Mouse (Mus musculus): ENCODE measurements around the gene Pdcd2l. TPM values are rescaled to one million over a fixed set of nuclear protein-coding genes. Genes with fewer than 3 reads are reported as not detected.

The Pdcd2l gene
- polyA plus RNA-seq, 1 experiment from 2014 or later = 45.6 TPM

DNA sequence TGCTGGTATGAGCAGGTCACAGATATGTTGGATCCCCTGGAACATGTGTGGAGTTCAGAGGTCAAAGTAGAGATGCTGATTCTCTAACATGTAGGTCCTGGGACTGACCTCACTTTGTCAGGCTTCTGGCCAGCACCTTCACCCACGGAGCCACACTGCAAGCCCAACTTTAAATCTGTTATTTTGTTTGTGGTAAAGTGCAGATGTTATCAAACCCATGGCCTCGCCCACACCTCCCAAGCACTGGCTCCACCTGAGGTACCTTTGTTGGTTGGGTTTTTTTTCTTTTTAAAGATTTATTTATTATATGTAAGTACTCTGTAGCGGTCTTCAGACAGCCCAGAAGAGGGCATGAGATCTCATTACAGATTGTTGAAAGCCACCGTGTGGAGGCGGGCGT lies 57.0 kb downstream of the Pdcd2l start:
- no peaks in the 10 kb centered on the region for H3K9me3 ChIP-seq (replicated peaks)
- H3K27ac ChIP-seq (ENCODE audit: poor library complexity, severe bottlenecking) = no peak overlapping the region
- no peak overlapping the region for H3K4me3 ChIP-seq
- WGBS = 82% methylated on average over 6 of the region's 6 CpGs
- H3K36me3 ChIP-seq = peaks cover 45% of the 10 kb centered on the region
- no peak overlapping the region for H3K4me2 ChIP-seq
- ATAC-seq (ENCODE audit: insufficient number of reproducible peaks, low FRiP score) = no peak
- H3K4me1 ChIP-seq (replicated peaks) = no peaks in the 10 kb centered on the region
- no peak overlapping the region for H3K9ac ChIP-seq
- no peaks in the 10 kb centered on the region for H3K27me3 ChIP-seq (replicated peaks)

Other genes starting within 250 kb of the Pdcd2l start
- not detected in 2 replicates for gene Scgb2b27, start 182.7 kb downstream of the Pdcd2l start, polyA plus RNA-seq (2016; fragmentation: Nextera tagmentation; extraction: Ambion mirVana)
- gene Scgb1b27, start 175.2 kb downstream of the Pdcd2l start, polyA plus RNA-seq (2016; fragmentation: Nextera tagmentation; extraction: Ambion mirVana) = not detected in 2 replicates
- not detected in 2 replicates for gene Scgb1b30, start 101.2 kb downstream of the Pdcd2l start, polyA plus RNA-seq (2016; fragmentation: Nextera tagmentation; extraction: Ambion mirVana)
- 4.5 and 5.9 TPM in 2 replicates for gene Wtip, start 63.4 kb downstream of the Pdcd2l start, polyA plus RNA-seq (2016; fragmentation: Nextera tagmentation; extraction: Ambion mirVana)
- gene Uba2, start 27.1 kb downstream of the Pdcd2l start, polyA plus RNA-seq (2016; fragmentation: Nextera tagmentation; extraction: Ambion mirVana) = 123 and 127 TPM in 2 replicates
- 777 and 794 TPM in 2 replicates for gene Gpi1, start 33.7 kb upstream of the Pdcd2l start, polyA plus RNA-seq (2016; fragmentation: Nextera tagmentation; extraction: Ambion mirVana)
- gene Gm6096, start 54.4 kb upstream of the Pdcd2l start, polyA plus RNA-seq (2016; fragmentation: Nextera tagmentation; extraction: Ambion mirVana) = 0.86 TPM in 1 of 2 replicates, not detected in the other
- 50.3 and 53.7 TPM in 2 replicates for gene 4931406P16Rik, start 116.9 kb upstream of the Pdcd2l start, polyA plus RNA-seq (2016; fragmentation: Nextera tagmentation; extraction: Ambion mirVana)
- 80.3 and 82.9 TPM in 2 replicates for gene Lsm14a, start 196.7 kb upstream of the Pdcd2l start, polyA plus RNA-seq (2016; fragmentation: Nextera tagmentation; extraction: Ambion mirVana)

All from heart, embryonic 12.5 days (tissue).